Comparison of ENCODE assay signal across 16 mouse cellular contexts in the genomic region with DNA sequence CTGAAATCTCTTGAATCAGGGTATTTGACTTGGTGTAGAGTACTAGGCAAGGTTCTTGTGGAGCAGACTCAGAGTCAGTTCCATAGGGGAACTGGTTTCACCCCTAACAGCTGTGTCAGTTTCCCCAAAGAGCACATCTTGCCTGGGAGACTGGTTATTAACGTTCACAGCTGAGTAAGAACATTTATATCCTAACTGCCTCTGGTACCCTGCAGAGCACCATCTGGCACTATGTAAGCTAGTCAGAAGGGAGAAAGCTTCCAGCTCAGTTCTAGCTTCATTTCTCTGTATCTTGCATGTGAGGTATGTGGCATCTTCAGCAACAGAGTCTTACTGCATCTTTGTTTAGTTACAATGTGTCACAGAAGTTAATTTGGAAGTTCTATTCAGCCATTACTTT. TPM values are rescaled to one million over a fixed set of nuclear protein-coding genes. Genes with fewer than 3 reads are reported as not detected.
DNase-seq lines count a peak whose midpoint lies in the region; ATAC-seq and TF ChIP-seq lines count a peak whose summit lies in the region.
"Had no signal": no experiment of that assay in that cellular context is flagged by ENCODE, and none has a peak within 500 bp of the region (broad histone marks: within the 10 kb centered on the region; RNA-seq: fewer than 3 reads in every experiment).

No protein-coding gene starts in this region.

- no peaks in the 10 kb centered on the region; the same call in 1 of the 2 replicates for H3K4me1 ChIP-seq in midbrain, postnatal 0 days (ENCODE audit: insufficient read depth, low read length)
- no peaks in the 10 kb centered on the region for H3K4me1 ChIP-seq in midbrain, embryonic 11.5 days (ENCODE audit: control insufficient read depth, insufficient read depth, low read length)
- no peaks in the 10 kb centered on the region for H3K4me1 ChIP-seq in hindbrain, embryonic 14.5 days (replicated peaks; ENCODE audit: control insufficient read depth, insufficient read depth, low read length)
- no peaks in the 10 kb centered on the region for H3K4me1 ChIP-seq in lung, postnatal 0 days (ENCODE audit: insufficient read depth, low read depth, low read length)
- H3K4me1 ChIP-seq: embryonic facial prominence, embryonic 12.5 days had no signal

- TF ChIP-seq CTCF in midbrain, postnatal 0 days (IDR thresholded peaks at IDR 0.05) = no peak
- no peak for TF ChIP-seq CTCF in lung, postnatal 0 days (IDR thresholded peaks at IDR 0.05)

- no peak overlapping the region for H3K9ac ChIP-seq in midbrain, postnatal 0 days (replicated peaks; ENCODE audit: low read length, poor library complexity, severe bottlenecking)
- no peak overlapping the region for H3K9ac ChIP-seq in midbrain, embryonic 11.5 days (ENCODE audit: low read length)
- no peak overlapping the region for H3K9ac ChIP-seq in hindbrain, embryonic 14.5 days
- H3K9ac ChIP-seq in lung, postnatal 0 days (replicated peaks; ENCODE audit: low read depth) = no peak overlapping the region
- H3K9ac ChIP-seq: embryonic facial prominence, embryonic 12.5 days had no signal

- H3K27me3 ChIP-seq in midbrain, postnatal 0 days (ENCODE audit: insufficient read depth, low read length) = no peaks in the 10 kb centered on the region
- H3K27me3 ChIP-seq in midbrain, embryonic 11.5 days (ENCODE audit: control insufficient read depth, insufficient read depth, low read length) = no peaks in the 10 kb centered on the region
- no peaks in the 10 kb centered on the region for H3K27me3 ChIP-seq in hindbrain, embryonic 14.5 days (ENCODE audit: control insufficient read depth, insufficient read depth, low read length)
- no peaks in the 10 kb centered on the region for H3K27me3 ChIP-seq in lung, postnatal 0 days (replicated peaks; ENCODE audit: insufficient read depth, low read length)
- H3K27me3 ChIP-seq: embryonic facial prominence, embryonic 12.5 days had no signal

- 38% methylated on average over 1 of the region's 1 CpGs for WGBS in midbrain, postnatal 0 days
- 63% methylated on average over 1 of the region's 1 CpGs for WGBS in midbrain, embryonic 11.5 days
- WGBS in hindbrain, embryonic 14.5 days = 37% methylated on average over 1 of the region's 1 CpGs
- 43% methylated on average over 1 of the region's 1 CpGs for WGBS in lung, postnatal 0 days

- H3K4me2 ChIP-seq in midbrain, postnatal 0 days (ENCODE audit: low read depth, low read length, poor library complexity, severe bottlenecking) = no peak overlapping the region
- H3K4me2 ChIP-seq in midbrain, embryonic 11.5 days = no peak overlapping the region
- H3K4me2 ChIP-seq in hindbrain, embryonic 14.5 days (replicated peaks) = no peak overlapping the region
- H3K4me2 ChIP-seq in lung, postnatal 0 days (replicated peaks; ENCODE audit: low read depth, low read length) = no peak overlapping the region
- H3K4me2 ChIP-seq: embryonic facial prominence, embryonic 12.5 days; liver, embryonic 11.5 days had no signal

- H3K27ac ChIP-seq in midbrain, postnatal 0 days (ENCODE audit: low read depth, low read length) = no peak overlapping the region
- H3K27ac ChIP-seq in midbrain, embryonic 11.5 days (ENCODE audit: low read depth, low read length) = no peak overlapping the region
- no peak overlapping the region for H3K27ac ChIP-seq in hindbrain, embryonic 14.5 days
- no peak overlapping the region for H3K27ac ChIP-seq in lung, postnatal 0 days (ENCODE audit: low read length)
- H3K27ac ChIP-seq: embryonic facial prominence, embryonic 12.5 days had no signal

- H3K4me3 ChIP-seq in midbrain, postnatal 0 days (ENCODE audit: low read depth, low read length) = no peak overlapping the region
- H3K4me3 ChIP-seq in midbrain, embryonic 11.5 days (ENCODE audit: low read depth, low read length) = no peak overlapping the region
- H3K4me3 ChIP-seq in hindbrain, embryonic 14.5 days (replicated peaks; ENCODE audit: low read length) = no peak overlapping the region
- no peak overlapping the region for H3K4me3 ChIP-seq in lung, postnatal 0 days (ENCODE audit: low read depth, low read length)
- H3K4me3 ChIP-seq: embryonic facial prominence, embryonic 12.5 days had no signal

- no peaks in the 10 kb centered on the region for H3K36me3 ChIP-seq in midbrain, postnatal 0 days (ENCODE audit: insufficient read depth, low read length)
- H3K36me3 ChIP-seq in midbrain, embryonic 11.5 days (ENCODE audit: control insufficient read depth, insufficient read depth, low read length) = no peaks in the 10 kb centered on the region
- H3K36me3 ChIP-seq in hindbrain, embryonic 14.5 days (replicated peaks; ENCODE audit: control insufficient read depth, insufficient read depth) = no peaks in the 10 kb centered on the region
- H3K36me3 ChIP-seq in lung, postnatal 0 days (ENCODE audit: insufficient read depth, low read length) = no peaks in the 10 kb centered on the region
- H3K36me3 ChIP-seq: embryonic facial prominence, embryonic 12.5 days had no signal

- no peak for TF ChIP-seq EP300 in lung, postnatal 0 days (IDR thresholded peaks at IDR 0.05)

- no peaks in the 10 kb centered on the region for H3K9me3 ChIP-seq in midbrain, postnatal 0 days (ENCODE audit: low read length)
- H3K9me3 ChIP-seq in midbrain, embryonic 11.5 days (ENCODE audit: control insufficient read depth, low read length) = no peaks in the 10 kb centered on the region
- H3K9me3 ChIP-seq in hindbrain, embryonic 14.5 days (ENCODE audit: control insufficient read depth, low read length) = no peaks in the 10 kb centered on the region
- no peaks in the 10 kb centered on the region for H3K9me3 ChIP-seq in lung, postnatal 0 days (ENCODE audit: low read length)
- H3K9me3 ChIP-seq: embryonic facial prominence, embryonic 12.5 days had no signal

- DNase-seq in frontal cortex, postnatal 36 days (ENCODE audit: low spot score in 2 of 2) = peak; percentile 5 to 15
- no peak for DNase-seq in frontal cortex, postnatal 10 days (ENCODE audit: low spot score in 2 of 2)
- peak; percentile 58 for DNase-seq in midbrain, postnatal 0 days (ENCODE audit: low spot score)
- no peak for DNase-seq in midbrain, embryonic 11.5 days (ENCODE audit: low spot score, missing footprints)
- DNase-seq in hindbrain, embryonic 14.5 days (ENCODE audit: low spot score) = peak; percentile 23
- peak; percentile 41 for DNase-seq in telencephalon, adult 2 months (ENCODE audit: low read depth, low spot score)
- DNase-seq in lung, postnatal 0 days (ENCODE audit: low spot score) = no peak
- DNase-seq: heart, postnatal 14 days; kidney, adult 8-10 months; lung, postnatal 14 days had no signal

- ATAC-seq in midbrain, postnatal 0 days (ENCODE audit: low FRiP score) = no peak
- ATAC-seq in midbrain, embryonic 11.5 days (ENCODE audit: low FRiP score) = no peak
- ATAC-seq in hindbrain, embryonic 14.5 days (ENCODE audit: low FRiP score) = peak; percentile 58; the same call in 1 of the 2 replicates
- ATAC-seq in lung, postnatal 0 days = no peak
- ATAC-seq: CD4-positive, CD25-positive, alpha-beta regulatory T cell, adult 4 months; forebrain, embryonic 16.5 days had no signal

RNA-seq across cellular contexts. Expression of gene Npffr2, which starts 53.9 kb away (rescaled TPM):
- 0.38 and 0.52 TPM in 2 replicates for total RNA-seq in midbrain, postnatal 0 days (2014; rRNA removed)
- 0.12 TPM in 1 of 2 replicates, not detected in the other for polyA plus RNA-seq in midbrain, postnatal 0 days (2015; fragmentation: Nextera tagmentation; extraction: Ambion mirVana)
- 0.25 TPM in 1 of 2 replicates, not detected in the other for polyA plus RNA-seq in midbrain, embryonic 11.5 days (2014; fragmentation: Nextera tagmentation; extraction: Ambion mirVana)
- 0.23 and 0.25 TPM in 2 replicates for polyA plus RNA-seq in hindbrain, embryonic 14.5 days (2014; fragmentation: Nextera tagmentation; extraction: Ambion mirVana)
- 0.15 and 0.16 TPM in 2 replicates for polyA plus RNA-seq in lung, postnatal 0 days (2015; fragmentation: Nextera tagmentation; extraction: Ambion mirVana)
- total RNA-seq: granulocyte monocyte progenitor cell, adult 5-6 weeks; heart, postnatal 14 days had no signal
- polyA plus RNA-seq: CD4-positive, CD25-positive, alpha-beta regulatory T cell, adult 4 months; forebrain, embryonic 16.5 days; thymus, postnatal 0 days had no signal

Comparison
In these comparisons a context has a peak if more than half of its experiments do, and no peak if none do; other contexts are left out.
1. DNase-seq: peak in frontal cortex, postnatal 36 days (2 of 2), midbrain, postnatal 0 days (single experiment), hindbrain, embryonic 14.5 days (single experiment) and telencephalon, adult 2 months (single experiment); none in frontal cortex, postnatal 10 days (0 of 2), midbrain, embryonic 11.5 days (single experiment) and lung, postnatal 0 days (single experiment).